Mouse (Mus musculus) bone marrow macrophage, adult 2 months (primary cell): ENCODE results near the gene Pex13.

Experiments used
- CTCF ChIP-seq: IDR thresholded peaks from 2 replicates; pipeline ENCODE4 v1.5.1; 2012; ENCODE audit warnings: low read depth, mild to moderate bottlenecking, low read length, moderate library complexity
- POLR2A ChIP-seq: IDR thresholded peaks from 2 replicates; pipeline ENCODE4 v1.6.1; 2012; ENCODE audit warnings: mild to moderate bottlenecking, low read depth, low read length, borderline replicate concordance

- TF ChIP-seq POLR2A (no peak), CTCF (no peak)
Measured at GRCm38 (mm10) chr11:23698526-23698925, 32.8 kb upstream of the Pex13 start.
